Mouse (Mus musculus) heart, postnatal 0 days (tissue): ENCODE data around the gene Pard3b. TPM values are rescaled to one million over a fixed set of nuclear protein-coding genes. Genes with fewer than 3 reads are reported as not detected.

Source experiments
- ATAC-seq: fragments of 200-750 bp; cut with Nextera tagmentation; 2 replicates; pipeline ENCODE4 v1.8.0; 2017; ENCODE audit warnings: low read depth, moderate number of reproducible peaks, moderate library complexity; ENCODE audit not compliant: insufficient read depth
- DNase-seq: peaks from one replicate; pipeline ENCODE4 v3.0.0-alpha.2; 2016; ENCODE audit warnings: low spot score
- H3K27ac ChIP-seq: fragments of 300-500 bp; sonication (generic); 2 replicates; pipeline ENCODE4 v1.5.1; 2014; ENCODE audit warnings: low read depth, mild to moderate bottlenecking
- H3K27me3 ChIP-seq: fragments of 300-500 bp; sonication (generic); 2 replicates; pipeline ENCODE4 v1.6.1; 2014; ENCODE audit warnings: low read length, mixed read lengths; ENCODE audit not compliant: control insufficient read depth, insufficient read depth
- H3K36me3 ChIP-seq: fragments of 300-500 bp; sonication (generic); replicated peaks from 2 replicates; pipeline ENCODE4 v1.6.1; 2014; ENCODE audit warnings: low read length, mixed read lengths; ENCODE audit not compliant: control insufficient read depth, insufficient read depth
- H3K4me1 ChIP-seq: fragments of 300-500 bp; sonication (generic); 2 replicates; pipeline ENCODE4 v1.6.1; 2014; ENCODE audit warnings: antibody characterized with exemption; ENCODE audit not compliant: control insufficient read depth, insufficient read depth
- H3K4me2 ChIP-seq: fragments of 300-500 bp; sonication (generic); 2 replicates; pipeline ENCODE4 v1.6.1; 2014; ENCODE audit warnings: low read depth, mild to moderate bottlenecking, low read length, moderate library complexity
- H3K4me3 ChIP-seq: fragments of 300-500 bp; sonication (generic); 2 replicates; pipeline ENCODE4 v1.5.1; 2014; ENCODE audit warnings: low read depth, low read length
- H3K9ac ChIP-seq: fragments of 300-500 bp; sonication (generic); replicated peaks from 2 replicates; pipeline ENCODE4 v1.6.1; 2014; ENCODE audit warnings: low read depth, low read length, mixed read lengths
- H3K9me3 ChIP-seq: fragments of 300-500 bp; sonication (generic); replicated peaks from 2 replicates; pipeline ENCODE4 v1.6.1; 2016; ENCODE audit warnings: low read length; ENCODE audit not compliant: control insufficient read depth
- CTCF ChIP-seq: IDR thresholded peaks from 2 replicates; pipeline ENCODE4 v1.5.1; 2016; ENCODE audit warnings: antibody characterized with exemption, control low read depth, low read depth
- EP300 ChIP-seq: IDR thresholded peaks from 2 replicates; pipeline ENCODE4 v1.6.1; 2016; ENCODE audit warnings: antibody characterized with exemption, low read depth
- WGBS: fragments of 180-500 bp; shearing (Covaris S2); extraction: QIAGEN DNeasy Blood & Tissue Kit; methylation state at CpG from one replicate; pipeline ENCODE4 v1.1.7; 2014; 5-methylcytosine and 5-hydroxymethylcytosine counted together
- polyA plus RNA-seq: library from polyadenylated mRNA; unstranded; fragments of >200 nt; fragmentation: Nextera tagmentation; extraction: Ambion mirVana; gene quantifications from 2 replicates; pipeline ENCODE4 v1.2.1, GENCODE M21; 2015
- total RNA-seq: library from RNA; depleted of rRNA; stranded (reverse); fragments of >200 nt; gene quantifications from 2 replicates; pipeline ENCODE4 v1.2.3, GENCODE M21; 2014; ENCODE audit warnings: low replicate concordance

Pard3b gene
- total and polyA plus RNA-seq, 2 experiments from 2014 or later, result 8.4 to 8.9 TPM

- H3K9ac ChIP-seq, result no peak overlapping the region
- H3K4me1 ChIP-seq, result peaks cover 8% of the 10 kb centered on the region; the same call in 1 of the 2 replicates
- no peaks in the 10 kb centered on the region for H3K9me3 ChIP-seq
- no peaks in the 10 kb centered on the region for H3K36me3 ChIP-seq
- no peak overlapping the region for H3K27ac ChIP-seq
- H3K27me3 ChIP-seq, result no peaks in the 10 kb centered on the region
- no peak for DNase-seq
- H3K4me2 ChIP-seq, result peak overlapping the region; percentile 30; the same call in 1 of the 2 replicates
- no peak for TF ChIP-seq EP300
- no peak for TF ChIP-seq CTCF
- no peak overlapping the region for H3K4me3 ChIP-seq
- no peak for ATAC-seq
- 57% methylated on average over 5 of the region's 5 CpGs for WGBS
Observed at GRCm38 (mm10) chr1:61850471-61850870, 211.8 kb downstream of the Pard3b start.

DNA sequence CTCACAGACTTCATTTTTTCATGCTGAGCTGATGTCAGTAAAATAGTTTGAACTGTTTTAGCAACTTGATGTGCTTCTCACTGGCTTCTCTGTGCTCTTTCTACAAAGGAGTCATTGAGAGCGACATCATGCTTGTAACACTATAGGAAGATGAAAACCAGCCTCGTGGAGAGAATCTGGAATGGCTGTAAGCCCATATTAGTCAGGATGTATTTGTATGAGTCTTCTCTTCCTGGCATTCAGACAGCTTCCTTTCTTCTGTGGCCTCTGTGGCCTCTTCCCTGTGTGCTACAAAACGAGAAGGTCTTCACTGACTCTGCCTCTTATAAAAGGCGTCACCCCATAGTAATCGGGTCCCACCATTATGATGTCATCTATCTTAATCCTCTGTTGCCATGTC is 212.6 kb downstream of the Pard3b start:
- 26% methylated on average over 5 of the region's 5 CpGs for WGBS
- TF ChIP-seq EP300 (no peak), CTCF (no peak)
- Histone ChIP-seq H3K36me3 (no peaks in the 10 kb centered on the region), H3K4me3 (no peak overlapping the region), H3K4me1 (peaks cover 8% of the 10 kb centered on the region; the same call in 1 of the 2 replicates), H3K9ac (no peak overlapping the region), H3K4me2 (peak overlapping the region; percentile 36), H3K9me3 (no peaks in the 10 kb centered on the region), H3K27me3 (no peaks in the 10 kb centered on the region), H3K27ac (peak overlapping the region; percentile 59)
- peak; percentile 62 for DNase-seq
- ATAC-seq, result peak; percentile 49

DNA sequence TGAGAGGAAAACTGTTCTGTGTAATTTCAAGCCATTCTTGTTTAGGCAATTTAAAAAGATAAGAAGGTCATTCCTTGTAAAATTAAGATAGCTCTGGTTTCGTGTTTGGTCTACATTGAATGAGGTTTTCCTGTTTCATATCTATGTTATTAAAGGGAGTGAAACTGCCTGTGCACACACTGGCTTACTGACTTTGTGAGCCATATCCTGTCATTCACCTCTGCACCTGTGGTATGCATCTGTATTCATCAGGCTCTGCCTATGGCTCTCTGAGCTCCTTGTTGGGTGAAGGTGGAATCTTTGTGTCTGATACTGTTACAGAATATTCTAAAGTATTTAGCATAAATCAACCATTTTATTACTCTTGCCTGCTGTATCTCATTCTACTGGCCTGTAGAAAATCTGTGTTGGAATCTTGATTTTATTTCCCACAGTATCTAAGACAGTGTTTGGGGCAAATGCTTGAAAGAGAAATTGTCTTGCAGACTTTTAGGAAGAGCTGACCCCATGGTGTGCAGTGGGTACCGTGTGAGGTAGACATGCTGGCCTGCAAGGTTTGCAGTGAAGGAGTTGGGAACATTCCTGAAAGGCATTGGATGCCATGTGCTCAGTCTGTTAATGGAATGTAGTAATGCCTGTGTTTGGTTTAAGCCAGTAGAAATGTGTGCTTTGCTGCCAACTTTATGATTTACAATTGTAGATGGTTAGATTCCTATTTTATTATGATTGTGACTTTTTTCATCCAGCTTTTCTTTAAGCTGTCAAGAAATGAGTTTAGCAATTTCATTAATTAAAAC is 228.9 kb downstream of the Pard3b start:
- no peak overlapping the region for H3K4me3 ChIP-seq
- TF ChIP-seq EP300 (no peak), CTCF (no peak)
- no peaks in the 10 kb centered on the region for H3K27me3 ChIP-seq
- DNase-seq (peak; percentile 31), ATAC-seq (peak; percentile 69)
- no peak overlapping the region for H3K4me2 ChIP-seq
- no peaks in the 10 kb centered on the region for H3K9me3 ChIP-seq
- H3K27ac ChIP-seq, result no peak overlapping the region
- H3K9ac ChIP-seq, result no peak overlapping the region
- whole genome bisulfite sequencing, result 35% methylated on average over 2 of the region's 2 CpGs
- no peaks in the 10 kb centered on the region for H3K36me3 ChIP-seq
- peaks cover 5% of the 10 kb centered on the region for H3K4me1 ChIP-seq

- no peak for DNase-seq
- TF ChIP-seq EP300 (no peak), CTCF (no peak)
- ATAC-seq, result no peak
Observed at GRCm38 (mm10) chr1:61874875-61875274, 236.3 kb downstream of the Pard3b start.

GRCm38 (mm10) chr1:61879706-61880470 is 241.3 kb downstream of the Pard3b start:
- H3K4me3 ChIP-seq, result no peak overlapping the region
- H3K9me3 ChIP-seq, result no peaks in the 10 kb centered on the region
- H3K4me1 ChIP-seq, result no peaks in the 10 kb centered on the region; the same call in 1 of the 2 replicates
- no peak overlapping the region for H3K9ac ChIP-seq
- no peak overlapping the region for H3K4me2 ChIP-seq
- no peak for TF ChIP-seq CTCF
- TF ChIP-seq EP300, result no peak
- WGBS, result 76% methylated on average over 6 of the region's 6 CpGs
- H3K27me3 ChIP-seq, result no peaks in the 10 kb centered on the region
- ATAC-seq (no peak), DNase-seq (no peak)
- no peaks in the 10 kb centered on the region for H3K36me3 ChIP-seq
- H3K27ac ChIP-seq, result no peak overlapping the region

More at GRCm38 (mm10) chr1:61874875-61875274, 236.3 kb downstream of the Pard3b start:
- Histone ChIP-seq H3K4me1 (peaks cover 5% of the 10 kb centered on the region; the same call in 1 of the 2 replicates), H3K9me3 (no peaks in the 10 kb centered on the region), H3K36me3 (no peaks in the 10 kb centered on the region), H3K27ac (no peak overlapping the region), H3K4me3 (no peak overlapping the region), H3K4me2 (no peak overlapping the region), H3K27me3 (no peaks in the 10 kb centered on the region), H3K9ac (no peak overlapping the region)
- WGBS, result 31% methylated on average over 1 of the region's 1 CpGs
